Mouse (Mus musculus) R1 (cell line): ENCODE results near the gene Rgs6.

ENCODE experiments used
- DNase-seq: peaks from one replicate; pipeline ENCODE4 v3.0.0-alpha.2; 2018; ENCODE audit warnings: low read depth, low spot score

The Rgs6 gene

DNA sequence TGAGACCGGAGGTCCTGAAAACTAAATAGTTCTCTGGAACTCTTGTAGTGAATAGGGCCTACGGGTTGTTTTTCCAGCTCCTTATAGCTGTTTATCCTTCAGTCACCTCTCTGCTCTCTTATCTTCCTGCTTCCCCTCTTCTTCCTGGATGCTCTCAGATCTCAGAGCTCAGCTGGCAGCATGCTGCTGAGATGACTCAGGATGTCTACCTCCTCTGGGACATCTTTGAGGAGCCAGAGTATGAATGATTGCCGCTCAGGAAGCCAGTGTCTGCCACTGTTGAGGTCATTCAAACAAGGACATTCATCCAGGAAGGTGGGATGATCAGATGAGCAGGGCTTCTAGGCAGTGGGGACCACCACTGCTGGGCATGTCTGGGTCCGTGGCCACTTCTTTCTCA is 498.9 kb downstream of the Rgs6 start:
- DNase-seq, result no peak

DNA sequence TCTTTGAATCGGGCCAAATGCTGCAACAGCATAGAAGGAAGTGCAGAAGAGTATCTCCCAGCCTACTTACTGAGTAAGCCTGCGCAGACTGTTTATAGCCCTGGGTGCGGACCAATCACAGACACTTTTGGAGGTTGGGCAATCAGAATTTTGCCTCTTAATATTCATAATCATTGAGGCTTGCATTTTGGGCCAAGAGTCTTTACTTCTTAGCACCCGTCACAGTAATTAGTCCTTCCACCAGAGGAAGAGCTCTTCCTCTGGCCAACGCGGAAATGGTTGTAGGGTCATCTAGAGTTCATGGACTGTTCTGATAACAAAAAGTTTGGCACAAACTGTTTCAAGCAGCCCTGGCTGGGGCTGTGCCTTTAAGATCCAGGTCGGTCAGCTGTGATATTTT is 499.5 kb downstream of the Rgs6 start:
- no peak for DNase-seq

DNA sequence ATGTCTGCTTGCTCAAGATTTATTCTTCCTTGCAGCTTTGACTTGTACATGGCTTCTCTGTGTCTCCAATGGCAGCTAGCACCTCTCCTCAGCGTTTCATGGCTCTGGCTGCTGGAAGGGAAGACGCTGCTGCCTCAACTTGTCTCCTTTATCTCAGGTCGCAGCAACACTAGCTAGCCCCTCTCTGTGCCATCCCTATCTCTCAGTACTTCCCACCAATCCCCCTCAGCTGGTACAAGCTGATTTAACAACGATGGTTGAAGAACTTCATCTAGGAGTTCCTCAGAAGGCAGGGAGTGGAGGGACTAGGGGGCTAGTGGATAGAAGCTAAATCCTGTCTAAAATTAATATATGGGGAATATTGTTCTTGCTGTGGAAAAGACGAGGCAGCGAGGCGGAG is 503.9 kb downstream of the Rgs6 start:
- DNase-seq, result no peak

DNA sequence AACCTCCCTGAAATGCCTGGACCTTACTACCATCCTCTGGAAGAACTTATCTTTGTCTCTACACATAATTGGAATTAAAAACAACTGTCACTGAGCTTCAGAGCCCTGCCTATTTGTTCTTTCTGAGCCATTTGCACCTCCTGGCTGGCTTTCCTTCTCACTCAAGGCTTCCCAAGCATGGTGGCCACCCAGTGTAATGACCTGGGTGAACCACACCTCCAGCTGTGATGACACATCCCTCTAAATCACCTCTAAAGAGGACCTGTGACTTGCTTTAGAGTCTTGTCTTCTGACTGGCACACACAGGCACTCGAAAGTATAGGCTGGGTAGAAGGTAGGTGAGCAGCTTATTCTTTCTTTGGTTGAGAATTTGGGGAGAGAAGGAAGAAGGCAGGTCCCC is 509.7 kb downstream of the Rgs6 start:
- DNase-seq, result no peak

DNA sequence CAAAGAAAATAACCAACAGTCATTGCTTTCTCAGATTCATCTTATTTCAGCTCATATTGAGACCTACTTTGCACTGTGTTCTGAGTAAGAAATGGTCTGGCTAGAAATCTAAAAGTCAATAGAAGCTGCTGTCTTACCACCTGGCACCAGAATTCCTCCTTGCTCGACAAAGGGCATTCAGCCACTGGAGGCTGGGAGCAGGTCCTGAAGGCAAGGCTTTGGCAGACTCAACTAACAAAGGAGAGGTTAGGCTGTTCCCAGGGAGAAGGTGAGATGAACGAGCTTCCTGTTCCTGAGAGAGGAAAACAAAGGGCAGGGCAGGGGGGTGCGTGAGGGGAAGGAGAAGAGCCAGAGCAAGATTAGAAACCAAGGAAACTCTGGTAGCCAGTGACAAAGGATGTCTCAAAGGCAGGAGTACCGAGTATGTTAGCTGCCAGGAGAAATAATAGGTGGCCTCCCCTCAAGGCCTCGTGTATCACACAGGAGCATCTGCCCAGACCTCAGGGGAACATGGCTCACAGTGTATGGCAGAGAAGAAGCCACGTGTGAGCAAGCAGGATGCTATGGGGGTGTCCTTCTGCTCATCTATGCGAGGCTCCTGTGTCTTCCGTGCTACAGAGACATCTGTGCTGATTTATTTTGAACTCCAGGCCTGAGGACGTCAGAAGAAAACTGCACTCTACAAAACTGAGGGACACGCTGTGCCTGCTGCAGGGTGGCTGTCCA is 510.7 kb downstream of the Rgs6 start:
- DNase-seq, result no peak

DNA sequence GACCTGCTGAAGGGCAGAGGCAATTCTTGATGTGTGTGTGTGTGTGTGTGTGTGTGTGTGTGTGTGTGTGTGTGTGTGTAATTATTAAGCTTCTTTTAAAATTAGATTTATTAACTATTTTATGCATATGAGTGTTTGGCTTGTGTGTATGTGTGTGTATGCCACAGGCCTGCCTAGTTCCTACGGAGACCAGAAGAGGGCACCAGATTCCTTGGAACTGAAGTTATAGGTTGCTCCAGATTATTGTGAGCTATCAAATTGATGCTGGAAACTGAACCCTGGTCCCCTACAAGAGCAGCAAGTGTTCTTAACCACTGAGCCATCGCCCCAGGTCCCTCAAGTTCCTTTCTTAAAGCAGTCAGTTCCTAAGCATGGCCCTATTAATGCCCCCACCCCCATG is 511.8 kb downstream of the Rgs6 start:
- DNase-seq, result peak; percentile 33

DNA sequence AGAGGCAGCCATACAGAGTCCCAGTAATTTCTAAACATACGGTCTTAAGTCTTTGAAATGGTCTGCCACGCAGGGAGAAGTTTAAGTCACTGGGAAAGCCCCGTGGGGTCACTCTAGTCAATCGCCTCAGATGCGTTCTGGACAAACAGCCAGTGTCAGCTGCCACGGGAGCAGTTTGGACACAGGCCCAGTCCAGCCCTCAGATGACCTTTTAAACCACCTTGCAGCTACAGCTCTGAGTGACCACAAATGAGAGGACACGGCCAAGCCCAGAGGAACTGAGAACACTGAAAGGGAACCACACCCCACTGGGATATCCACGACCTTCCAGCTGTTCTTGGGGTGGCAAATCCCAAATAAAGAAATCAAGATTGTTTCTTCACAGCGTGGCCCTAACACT is 512.3 kb downstream of the Rgs6 start:
- DNase-seq, result no peak

DNA sequence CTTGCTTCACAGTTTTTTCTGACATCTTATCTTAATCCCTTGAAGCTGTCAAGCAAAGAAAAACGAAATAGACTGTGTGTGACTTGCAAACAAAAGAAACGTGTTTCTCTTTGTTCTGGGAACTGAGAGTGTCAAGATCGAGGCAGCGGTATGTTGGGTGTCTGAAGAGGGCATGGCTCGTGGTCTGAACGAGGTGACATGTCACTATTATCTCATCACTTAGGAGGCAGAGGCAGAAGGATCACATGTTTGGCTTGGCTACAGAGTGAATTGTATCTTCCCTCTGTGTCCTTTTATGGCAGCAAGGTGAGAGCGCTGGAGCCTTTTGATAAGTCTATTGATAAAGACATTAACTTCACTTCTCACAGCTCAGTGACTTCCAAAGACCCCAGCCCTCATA is 512.8 kb downstream of the Rgs6 start:
- no peak for DNase-seq

DNA sequence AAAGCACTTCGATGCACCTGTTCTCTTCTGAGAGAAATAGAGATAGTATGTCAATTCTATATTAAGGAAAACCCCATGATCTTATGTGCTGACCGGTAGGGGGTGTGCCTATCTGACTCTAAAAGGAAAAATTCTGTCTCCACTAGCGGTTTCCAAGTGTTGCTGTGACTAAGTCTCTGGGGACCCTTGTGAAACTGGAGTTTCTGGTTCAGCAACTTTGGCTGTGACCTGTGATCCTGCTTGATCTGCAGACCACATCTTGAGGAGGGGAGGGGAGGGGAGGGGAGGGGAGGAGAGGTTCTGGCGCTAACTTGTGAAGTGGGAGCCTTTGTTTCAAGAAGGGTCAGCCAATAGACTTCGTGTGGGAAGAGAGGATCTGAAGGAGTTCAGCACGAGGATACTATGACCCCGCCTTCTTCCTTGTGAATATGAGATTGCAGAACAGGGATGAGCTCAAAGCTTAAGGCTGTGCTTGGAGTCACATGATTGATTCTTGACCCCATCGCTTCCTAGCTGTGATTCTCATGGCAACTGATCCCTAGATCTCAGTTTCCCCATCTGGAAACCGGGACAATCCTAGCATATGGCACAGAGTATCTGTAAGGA is 517.5 kb downstream of the Rgs6 start:
- DNase-seq, result no peak

DNA sequence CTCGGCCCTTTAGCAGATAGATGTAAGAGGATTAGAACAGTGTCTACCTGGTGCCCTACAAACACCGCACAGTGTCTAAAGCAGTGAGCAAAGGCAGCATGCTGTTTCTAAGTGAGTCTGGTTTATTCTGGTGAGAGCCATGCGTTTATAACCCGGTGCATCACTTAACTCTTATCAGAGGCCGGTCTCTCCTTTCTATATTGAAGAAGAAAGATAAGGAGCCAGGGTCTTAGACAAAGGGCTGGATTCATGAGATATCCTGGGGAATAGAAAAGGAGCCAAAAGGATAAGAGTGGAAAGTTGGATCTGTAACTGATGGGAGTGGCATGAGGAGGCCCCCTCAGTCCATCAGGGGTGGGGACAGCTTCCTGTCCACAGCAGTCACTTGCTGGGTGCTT is 518.0 kb downstream of the Rgs6 start:
- DNase-seq, result no peak

DNA sequence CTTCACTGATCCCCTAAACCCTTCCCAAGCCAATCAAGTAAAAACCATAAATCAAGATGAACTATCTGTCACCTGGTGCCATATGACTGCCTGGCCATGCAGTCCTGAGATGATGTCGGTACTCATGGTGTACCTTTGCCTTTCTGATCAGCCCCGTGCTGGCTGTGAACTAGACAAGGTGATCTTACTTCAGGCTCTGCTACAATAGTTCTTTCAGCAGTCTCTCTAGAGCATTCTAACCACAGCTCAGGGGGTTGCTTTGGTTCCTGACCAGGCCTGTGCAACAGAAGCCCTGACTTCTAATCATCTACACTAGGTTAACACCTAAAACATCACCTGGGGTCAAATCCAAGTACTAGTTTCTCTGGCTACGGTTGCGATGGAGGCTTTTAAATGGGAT is 521.4 kb downstream of the Rgs6 start:
- no peak for DNase-seq

DNA sequence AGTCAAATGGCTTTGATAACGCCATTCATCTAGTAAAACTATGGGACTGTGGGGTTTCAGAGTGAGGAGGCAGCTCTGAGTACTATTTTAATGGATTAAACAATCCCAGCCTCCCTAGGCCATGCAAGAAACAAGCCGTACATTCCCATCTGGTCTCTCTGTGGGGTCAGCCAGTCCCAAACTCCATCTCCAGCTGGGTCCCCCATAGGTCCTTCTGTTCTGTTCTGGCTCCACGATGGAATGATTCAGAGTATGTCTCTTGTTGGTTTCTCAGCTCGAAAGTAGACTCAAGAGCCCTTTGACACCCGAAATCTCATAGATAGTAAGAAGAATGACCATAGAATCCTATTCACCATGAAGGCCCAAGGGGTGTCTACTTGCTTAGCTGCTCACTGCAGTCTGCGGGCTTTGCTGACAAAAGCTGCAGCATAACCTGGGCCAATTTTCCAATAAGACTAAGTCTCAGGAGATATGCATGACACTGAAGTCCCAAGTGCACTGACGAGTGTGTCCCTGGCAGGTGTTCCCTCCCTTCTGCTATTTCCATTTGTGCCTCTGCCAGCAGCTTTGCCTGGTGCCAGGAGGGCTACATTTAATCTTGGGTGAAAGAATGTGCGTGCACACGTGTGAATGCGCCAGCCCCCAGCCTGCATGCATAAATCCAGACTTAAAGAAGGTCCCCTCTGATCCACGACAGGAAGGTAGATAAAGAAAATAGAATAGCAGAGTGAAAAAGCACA is 522.0 kb downstream of the Rgs6 start:
- DNase-seq, result no peak

DNA sequence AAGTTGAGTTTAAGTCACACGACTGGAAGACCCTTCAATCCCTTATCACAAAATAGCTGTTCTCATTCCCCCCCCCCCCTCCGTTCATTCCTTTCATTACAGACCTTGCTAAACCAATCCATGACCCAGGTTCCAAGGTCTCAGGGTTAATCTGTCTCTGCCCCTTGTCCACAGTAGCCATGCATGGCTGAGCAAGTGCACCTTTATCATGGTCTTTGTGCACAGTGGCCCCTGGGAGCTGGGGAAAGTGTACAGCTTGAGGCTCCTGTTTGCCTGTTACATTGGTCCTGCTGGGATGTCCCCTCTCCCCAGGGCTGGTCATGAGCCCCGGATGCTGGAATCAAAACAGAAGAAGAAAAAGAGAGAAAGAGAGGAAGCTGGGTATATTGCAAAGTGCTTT is 522.6 kb downstream of the Rgs6 start:
- DNase-seq, result no peak

DNA sequence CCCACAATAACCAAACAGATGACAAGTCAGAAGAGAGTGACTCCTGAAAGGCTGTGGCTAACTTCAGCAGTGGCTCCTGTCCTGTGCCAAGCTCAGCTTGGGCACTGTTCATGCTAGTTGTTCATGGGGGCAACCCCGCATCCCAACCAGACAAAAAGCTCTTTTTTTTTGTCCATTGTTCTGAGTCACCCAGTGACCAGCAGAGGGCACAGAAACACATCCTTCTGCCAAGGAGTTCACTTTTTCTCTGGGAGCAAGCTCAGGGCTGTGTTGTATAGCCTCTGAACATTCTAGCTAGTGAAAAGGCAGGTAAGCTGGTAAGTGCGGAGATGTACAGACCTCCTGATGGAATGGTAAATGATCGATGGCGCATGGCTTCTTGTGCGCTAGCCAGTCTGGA is 524.2 kb downstream of the Rgs6 start:
- DNase-seq, result no peak

DNA sequence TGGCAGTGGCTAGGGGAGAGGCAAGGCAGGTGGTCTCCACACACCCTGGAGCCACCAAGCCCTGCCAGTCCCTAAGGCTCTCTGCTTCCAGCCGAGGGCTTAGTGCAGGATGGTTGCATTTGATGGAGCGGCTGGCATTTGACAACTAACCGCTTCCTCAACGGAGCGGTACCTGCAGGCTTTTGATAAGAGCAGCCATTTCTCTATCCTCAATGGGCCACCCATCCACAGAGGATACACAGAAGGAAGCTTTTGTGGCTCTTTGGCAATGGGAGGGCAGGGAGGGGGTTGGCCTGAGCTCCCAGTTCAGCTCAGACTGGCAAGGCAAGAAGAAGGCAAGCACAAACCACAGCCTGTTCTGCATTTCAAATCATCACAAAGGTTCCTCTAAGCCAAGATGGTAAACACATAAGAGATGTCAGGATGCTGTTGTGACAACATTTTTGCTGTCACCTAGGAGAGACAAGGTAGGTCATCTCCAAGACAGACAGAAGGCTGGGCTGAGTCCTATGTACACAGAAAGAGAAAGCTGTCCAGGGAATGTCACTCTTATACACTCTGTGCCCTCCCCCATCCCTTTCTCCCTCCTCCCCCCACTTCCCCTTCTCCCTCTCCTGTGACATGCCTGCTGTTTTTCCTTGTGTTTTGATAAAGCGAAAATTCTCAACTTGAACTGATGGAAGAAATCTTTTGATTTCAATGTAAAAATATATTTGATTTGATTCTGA is 525.0 kb downstream of the Rgs6 start:
- DNase-seq, result no peak

DNA sequence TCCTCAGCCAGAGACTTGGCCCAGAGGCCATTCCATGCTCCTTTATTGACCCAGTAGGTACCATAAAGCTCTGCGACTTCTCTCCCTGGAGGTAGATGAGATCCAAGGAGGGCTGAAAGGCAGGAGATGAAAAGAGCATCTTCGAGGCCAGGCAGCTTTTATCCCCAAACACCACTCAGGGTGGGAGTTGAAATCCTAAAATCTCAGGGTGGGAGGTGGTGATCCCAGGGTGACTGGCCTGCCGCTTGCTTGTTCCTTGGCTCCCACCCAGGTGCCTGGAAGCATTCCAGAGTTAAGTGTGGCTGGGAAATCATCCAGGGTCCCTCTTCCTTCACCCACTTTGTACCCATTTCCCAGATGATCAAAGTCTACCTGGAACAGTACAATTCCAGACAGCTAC is 525.9 kb downstream of the Rgs6 start:
- DNase-seq, result no peak

DNA sequence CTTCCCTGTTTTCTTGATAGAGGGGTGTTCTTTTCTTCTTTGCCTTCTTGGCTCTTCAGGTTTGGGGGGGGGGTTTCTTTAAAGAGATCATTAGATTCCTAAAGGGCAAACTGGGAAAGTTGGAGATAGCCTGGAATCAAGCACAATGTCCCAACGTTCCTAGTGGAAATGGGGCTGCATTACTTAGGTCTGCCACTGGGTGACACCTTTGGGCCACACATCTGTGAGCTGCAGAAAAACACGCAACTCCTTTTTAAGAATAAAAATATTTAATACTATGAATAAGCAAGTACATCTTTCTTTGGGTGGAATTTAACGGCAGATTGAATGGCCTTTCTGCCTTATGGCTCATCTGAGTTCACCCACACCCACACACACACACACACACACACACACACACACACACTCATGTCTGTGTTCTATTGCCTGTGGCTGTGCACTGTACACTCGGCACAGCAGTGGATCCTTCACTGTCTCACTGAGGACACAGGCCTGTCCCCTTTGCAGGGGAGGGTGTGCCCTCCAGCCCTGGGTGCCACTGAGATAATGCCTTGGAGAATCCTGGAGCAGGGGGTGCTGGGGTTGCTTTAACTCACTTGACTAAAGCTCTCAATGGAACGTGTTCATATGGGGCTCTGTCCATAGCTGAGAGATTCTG is 526.4 kb downstream of the Rgs6 start:
- DNase-seq, result peak; percentile 37

DNA sequence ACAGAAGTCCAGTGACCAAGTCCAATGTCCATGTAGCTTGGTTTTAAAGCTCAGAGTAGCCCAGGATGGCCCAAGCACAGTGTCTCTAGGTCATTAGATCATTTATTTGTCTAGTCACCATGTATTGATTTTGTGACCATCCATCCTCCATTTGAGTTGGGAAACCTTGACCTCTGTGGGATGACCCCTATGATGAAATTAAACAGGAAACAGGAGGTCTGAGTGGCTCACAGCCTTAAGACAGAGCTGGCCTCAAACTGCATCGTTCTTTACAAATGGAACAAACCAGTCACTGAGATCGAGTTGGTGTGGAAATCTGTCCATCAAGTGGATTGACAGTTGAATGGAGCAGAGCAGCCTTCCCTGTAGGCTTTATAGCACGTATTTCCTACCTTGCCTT is 536.0 kb downstream of the Rgs6 start:
- DNase-seq, result no peak

DNA sequence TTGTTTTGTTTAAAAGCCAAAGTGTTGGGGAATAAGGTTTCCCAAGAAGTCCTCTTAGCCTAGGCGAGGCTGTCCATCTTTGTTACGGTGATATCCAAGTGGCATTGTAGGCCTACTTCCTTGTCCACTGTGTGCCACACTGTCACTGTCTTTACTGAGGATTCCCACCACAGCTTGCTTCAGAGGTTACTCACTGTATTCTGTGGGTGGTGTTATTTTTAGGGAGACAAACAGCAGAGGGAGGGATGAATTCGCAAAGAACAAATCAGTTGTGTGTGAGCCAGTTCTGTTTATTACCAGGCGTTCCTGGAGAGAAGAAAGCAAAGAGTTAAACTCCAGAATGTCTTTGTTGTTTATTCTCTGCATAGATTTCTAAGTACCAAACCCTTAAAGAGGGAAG is 537.2 kb downstream of the Rgs6 start:
- DNase-seq, result no peak

DNA sequence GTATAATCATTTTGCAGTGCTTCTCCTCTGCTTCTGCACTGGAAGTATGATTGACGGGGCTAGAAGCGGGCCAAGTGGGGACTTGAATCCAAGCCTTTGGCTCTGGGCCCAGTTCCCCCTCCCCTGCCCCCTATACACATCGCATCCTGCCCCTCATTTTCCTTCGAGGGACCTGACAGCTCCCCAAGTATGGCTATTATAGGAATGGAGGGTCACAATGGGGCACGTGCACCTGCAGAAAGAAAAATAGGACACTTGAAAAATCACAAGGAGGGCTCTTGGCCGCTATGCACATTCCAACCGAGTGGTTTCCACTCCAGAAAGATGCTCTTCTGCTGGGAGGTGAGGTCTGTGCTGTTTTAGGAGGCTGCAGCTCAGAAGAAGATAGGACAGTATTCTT is 538.8 kb downstream of the Rgs6 start:
- DNase-seq, result no peak

DNA sequence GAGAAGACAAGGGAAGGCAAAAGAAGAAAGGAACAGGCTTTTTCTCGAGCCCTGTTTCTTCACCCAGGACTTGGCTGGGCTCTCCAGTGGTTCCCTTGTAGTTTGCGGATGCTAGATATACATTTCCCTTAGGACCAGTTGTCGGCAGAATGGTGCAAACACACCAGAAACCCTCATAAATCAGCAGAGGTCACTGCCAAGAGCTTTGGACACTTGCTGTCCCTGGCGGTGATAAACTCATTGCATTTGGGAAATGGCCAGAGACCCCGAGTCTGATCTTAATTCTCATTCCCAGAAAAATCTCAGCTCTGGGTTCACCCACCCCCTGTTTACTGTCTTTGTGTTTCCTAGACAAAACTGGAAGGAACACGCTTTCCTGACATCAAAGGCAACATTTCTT is 539.9 kb downstream of the Rgs6 start:
- no peak for DNase-seq

DNA sequence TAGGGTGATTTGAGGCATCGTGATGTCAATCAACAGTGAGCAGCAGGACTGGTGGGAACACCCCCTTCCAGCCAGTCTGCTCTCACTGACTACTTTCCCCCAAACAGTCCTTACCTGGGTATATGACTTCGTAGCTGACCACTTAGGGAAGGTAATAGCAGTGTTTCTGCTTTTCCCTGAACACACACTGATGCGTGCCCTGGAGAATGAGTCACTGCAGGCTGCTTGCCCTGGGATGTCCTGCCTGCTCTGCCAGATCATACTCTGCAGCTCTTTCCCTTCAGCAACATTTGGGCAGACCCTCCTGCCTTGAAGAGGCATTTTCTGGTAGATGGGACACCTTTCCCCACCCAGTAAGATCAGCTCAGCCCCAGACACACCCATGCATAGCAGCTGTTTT is 540.5 kb downstream of the Rgs6 start:
- DNase-seq, result no peak
